Mouse (Mus musculus): ENCODE measurements at regions not wholly inside any gene's neighbourhood (a gene's known extent, or its start where the extent isn't known, plus 50 kb on each side); places are given as distances from the start of the nearest gene placed in this dataset.

DNA sequence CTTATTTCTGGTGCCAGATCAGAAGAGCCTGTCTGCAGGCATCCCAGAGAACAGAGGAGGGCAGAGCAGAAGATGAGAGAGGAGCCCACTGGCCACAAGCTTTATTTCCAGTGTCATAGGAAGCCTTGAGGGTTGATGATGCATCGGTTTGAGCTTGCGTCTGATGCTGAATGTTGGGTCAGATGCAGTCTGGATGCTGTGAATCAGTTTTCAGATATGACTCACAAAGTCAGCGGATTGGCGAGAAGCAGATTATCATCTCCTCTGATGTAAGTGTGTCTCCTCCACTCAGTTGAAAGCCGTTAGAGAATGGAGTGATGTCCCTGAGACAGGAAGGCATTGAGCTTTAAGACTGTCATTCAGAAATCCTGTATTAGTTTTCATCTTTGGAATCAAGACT, 197.3 kb upstream of the Gm6793 start:
- no peak for DNase-seq (ENCODE audit: low read depth, low spot score)

DNA sequence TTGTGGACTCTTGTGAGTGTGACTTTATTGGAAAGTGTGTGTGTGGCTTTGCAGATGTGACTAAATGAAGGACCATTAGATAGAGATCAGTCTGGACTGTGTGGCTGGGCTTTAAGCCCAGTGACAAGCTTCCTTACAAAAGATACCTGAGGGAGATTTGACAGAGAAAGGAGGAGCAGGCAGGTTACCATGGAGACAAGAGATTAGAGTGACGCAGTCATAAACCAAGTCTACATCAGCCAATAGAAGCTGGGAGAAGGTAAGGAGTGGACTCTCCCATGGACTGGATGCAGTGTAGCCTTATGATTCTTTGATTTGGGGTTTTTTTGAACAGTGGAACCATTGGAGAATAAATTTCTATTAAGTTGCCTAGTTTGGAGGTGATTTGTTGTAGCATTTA, 181.6 kb upstream of the Gm6793 start:
- DNase-seq (ENCODE audit: low read depth, low spot score), result no peak

DNA sequence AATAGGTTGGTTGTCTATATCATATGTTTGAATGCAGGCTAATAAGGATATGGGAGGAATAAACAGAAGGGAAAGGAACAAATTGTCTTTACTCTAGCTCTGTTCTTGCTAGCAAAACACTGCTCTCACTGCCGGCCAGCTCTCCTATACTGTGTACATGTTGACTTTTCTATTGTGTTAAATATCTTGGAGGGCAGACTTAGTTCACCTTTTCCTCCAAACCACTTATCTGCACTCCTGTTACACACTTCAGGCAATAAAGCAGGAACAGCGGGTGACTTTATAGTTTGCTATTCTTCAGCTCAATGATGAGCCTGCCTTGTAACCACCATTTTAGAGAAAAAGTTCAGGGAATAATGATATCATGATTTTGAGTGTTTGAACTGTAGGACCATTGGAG, 181.0 kb upstream of the Gm6793 start:
- DNase-seq (ENCODE audit: low read depth, low spot score), result no peak

DNA sequence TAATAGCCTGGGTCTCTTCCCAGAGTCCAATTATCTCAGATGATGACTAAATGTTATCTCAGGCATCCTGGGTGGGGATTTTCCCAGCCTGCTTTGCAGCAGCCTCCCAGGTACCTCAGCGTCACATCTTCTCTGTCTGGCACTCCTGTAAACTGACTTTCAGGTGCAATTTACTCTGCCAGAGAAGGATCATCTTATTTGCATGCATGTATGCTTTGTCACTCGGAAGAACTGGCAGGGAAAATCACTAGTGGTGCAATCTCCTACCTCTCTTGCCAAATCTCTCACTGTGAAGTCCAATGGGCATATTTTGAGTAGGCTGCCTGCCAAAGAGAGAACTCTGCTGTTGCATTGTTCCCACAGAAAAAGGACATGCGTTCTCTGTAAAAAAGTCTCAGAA, 177.0 kb upstream of the Gm6793 start:
- no peak for DNase-seq (ENCODE audit: low read depth, low spot score)

DNA sequence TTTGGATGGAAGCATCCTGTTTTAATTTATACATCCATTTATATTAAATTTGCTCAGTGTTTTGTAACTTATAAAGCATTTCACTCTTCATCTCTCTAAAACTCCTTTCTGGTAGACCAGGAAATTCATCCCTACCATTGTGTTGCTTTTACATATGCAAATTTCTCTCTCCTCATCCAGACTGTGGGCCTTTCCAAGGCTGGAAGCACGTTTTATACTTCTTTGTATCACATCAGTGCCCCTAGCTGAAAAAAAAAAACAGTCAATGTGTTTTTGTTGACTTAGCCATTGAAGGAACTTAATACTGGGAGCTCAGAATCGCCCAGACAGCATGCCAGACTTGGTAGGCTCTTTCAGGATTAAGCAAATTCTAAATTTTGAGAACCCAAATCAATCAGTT, 174.9 kb upstream of the Gm6793 start:
- no peak for DNase-seq (ENCODE audit: low read depth, low spot score)

DNA sequence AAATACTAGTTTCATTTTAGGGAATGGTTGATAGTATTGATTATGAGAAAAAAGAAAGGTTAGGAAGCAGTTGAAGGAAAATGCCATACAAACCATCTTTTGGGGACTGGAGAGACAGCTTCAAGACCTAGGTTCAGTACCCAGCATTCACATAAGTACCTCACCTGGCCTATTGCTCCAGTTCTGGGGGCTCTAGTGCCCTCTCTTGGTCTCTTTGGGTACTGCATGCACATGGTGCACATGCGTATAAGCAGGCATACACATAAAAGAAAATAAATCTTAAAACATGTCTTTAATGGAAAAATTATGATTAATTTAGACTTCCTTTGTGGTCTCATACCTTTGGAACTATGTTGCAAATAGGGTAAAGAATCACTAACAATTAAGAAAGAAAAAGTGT, 155.3 kb upstream of the Gm6793 start:
- no peak for DNase-seq (ENCODE audit: low read depth, low spot score)

DNA sequence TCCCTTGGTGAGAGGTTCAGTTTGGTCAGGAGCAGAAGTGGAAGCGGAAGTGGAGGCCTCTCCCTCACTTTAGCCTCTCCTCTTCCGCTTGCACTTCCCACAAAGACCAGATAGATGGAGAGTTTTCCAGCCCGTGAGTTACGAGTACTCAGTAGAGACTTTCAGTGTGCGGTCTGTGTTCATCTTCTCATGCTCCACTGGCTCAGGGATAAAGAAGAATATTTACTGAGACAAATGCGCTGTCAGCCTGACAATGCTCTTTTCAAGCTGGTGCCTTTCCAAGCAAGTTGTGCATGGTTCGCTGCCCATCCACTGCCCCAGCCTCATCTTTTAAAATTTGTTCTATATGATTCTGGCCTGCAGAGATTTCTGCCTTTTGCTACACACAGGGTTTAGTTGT, 141.8 kb upstream of the Gm6793 start:
- DNase-seq (ENCODE audit: low read depth, low spot score), result no peak

DNA sequence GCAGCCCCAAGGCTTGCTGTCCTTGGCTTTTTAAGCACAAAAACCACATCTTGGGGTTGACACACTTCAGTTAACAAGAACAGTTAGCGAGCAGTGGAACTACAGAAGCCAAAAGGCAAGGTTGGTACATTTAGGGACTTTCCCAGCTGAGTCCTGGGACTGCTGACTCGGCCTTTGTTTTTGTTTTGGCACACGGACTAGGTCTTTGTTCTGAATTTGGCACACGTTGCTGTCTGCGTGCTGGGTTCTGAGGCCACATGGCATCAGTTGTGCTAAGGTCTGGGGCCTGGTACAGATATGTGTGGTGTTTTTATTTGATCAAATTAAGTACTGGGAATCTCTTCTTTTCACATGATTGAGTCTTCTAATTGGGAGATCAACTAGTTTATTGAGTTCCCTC, 124.1 kb upstream of the Gm6793 start:
- DNase-seq (ENCODE audit: low read depth, low spot score), result no peak

DNA sequence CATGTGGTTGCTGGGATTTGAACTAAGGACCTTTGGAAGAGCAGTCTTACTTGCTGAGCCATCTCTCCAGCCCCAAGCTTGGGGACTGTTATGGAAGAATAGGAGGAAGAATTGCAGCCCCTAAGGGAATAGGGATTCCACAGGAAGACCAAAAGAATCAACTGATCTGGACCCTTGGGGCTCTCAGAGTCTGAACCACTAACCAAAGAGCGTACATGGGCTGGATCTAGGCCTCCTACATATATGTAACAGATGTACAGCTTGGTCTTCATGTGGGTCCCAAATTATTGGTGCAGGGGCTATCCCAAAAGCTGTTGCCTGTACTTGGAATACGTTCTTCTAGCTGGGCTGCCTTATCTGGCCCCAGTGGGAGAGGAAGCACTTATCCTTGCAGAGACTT, 115.4 kb upstream of the Gm6793 start:
- DNase-seq (ENCODE audit: low read depth, low spot score), result no peak

DNA sequence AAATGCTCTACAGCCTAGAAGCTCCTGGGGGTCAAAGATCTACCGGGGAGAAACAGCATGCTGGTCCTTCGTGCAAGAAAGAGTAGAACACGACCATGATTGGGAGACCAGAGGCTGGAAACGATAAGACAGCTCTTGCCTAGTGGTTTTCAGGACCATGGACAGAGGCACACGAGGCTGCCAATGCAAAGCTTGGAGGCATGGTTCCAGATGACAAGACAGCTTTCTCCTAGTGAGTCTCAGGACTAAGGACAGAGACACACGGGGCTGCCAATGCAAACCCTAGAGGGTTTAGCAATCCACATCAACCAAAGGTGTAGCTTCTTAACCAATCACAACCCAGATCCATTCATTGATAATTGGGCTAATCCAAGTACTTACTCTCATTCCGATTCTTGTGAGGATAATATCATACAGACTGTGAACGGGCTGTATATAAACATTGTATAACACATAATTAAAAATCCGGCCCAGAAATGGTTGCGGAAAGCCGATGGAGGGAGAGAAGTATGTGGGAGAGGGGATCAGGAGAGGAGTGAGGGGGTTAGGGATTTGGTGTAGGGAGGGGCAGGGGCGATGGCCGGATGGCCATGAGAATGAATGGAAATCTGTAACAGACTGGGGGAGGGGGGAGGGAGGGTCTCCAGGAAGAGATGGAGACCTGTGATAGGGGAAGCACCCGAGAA, 114.1 kb upstream of the Gm6793 start:
- peak; percentile 79 for DNase-seq (ENCODE audit: low read depth, low spot score)

DNA sequence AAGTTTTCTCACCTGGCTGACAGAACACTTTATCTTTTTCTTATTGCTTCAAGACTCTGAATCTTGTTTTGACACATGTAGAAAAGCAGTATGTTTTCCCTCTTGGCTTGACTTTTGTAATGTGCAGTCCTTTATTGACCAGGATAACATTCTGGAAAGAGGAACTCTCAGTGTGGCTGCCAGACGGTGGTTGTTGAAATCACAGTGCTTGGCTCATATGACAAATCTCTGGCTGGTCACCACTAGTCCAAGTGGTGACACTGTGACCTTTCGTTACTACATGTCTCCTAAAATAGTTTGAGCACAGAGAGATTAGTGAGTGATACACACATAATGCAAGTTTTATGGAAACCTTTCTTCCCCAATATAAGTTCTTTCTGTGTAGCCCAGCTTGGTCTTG, 97.1 kb upstream of the Gm6793 start:
- DNase-seq (ENCODE audit: low read depth, low spot score), result no peak

DNA sequence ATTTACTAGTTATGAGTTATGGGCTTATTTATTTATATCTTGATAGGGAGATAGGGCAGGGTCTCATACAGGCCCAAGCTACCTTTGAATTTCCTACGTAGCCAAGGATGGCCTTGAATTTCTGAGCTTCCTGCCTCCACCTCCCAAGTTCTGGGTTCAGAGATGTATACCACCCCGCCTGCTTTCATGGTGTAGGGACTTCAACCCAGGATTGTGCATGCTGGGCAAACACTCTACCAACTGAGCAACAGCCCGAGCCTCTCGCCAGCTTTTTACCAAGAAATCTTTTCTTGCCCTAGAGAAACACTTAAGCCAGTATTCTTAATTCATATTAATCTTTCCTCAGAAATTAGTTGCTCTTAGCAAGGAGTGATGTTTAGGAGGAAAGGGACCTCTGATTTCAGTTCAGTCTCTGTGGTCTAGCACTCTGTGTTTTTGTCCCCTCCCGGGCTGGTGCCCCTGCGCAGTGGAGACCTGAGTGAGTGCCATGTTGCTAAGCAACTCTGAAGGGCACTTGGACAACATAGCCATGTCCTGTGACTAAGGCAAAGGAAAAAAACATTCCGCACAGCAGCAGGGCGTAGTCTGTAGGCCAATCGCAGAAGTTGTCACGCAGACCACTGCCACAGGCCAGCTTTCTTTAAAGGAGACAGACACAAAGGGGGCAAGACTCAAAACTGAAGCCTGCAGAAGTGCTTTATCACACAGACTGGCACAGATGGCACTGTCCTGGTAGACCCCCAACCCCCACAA, 83.2 kb upstream of the Gm6793 start:
- DNase-seq (ENCODE audit: low read depth, low spot score), result no peak

DNA sequence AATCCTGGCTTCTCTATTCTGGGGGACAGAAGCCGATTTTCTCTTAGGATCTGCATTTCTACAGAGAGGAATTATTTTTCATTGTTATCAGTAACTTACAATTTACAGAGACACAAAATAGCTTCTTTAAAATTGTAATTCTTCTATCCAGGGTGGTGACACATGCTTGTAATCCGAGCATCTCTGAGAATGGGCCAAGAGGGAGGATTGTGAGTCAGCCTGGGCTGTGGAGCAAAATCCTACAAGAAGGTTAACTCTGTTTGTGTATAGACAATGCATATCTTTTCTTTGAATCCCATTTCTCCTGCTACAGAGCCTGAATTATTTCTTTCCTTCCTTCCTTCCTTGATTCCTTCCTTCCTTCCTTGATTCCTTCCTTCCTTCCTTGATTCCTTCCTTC, 80.0 kb upstream of the Gm6793 start:
- DNase-seq (ENCODE audit: low read depth, low spot score), result no peak

DNA sequence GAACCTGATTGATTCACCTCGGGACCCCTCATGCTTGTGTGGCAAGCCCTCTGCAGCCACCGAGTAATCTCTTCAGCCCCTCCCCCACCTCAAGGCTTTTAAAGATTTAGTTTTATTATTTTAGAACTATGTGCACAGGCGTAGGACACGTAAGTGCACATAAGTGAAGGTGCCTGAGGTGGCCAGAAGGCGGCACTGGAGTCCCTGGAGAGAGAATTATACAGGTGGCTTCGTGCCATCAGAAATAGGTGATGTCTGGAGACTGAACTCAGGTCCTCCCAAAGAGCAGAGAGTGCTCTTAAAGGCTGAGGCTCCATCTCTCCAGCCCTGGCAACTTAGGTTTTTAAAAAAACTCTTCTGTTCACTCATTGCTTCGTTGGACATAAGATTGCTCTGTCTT, 78.7 kb upstream of the Gm6793 start:
- no peak for DNase-seq (ENCODE audit: low read depth, low spot score)

DNA sequence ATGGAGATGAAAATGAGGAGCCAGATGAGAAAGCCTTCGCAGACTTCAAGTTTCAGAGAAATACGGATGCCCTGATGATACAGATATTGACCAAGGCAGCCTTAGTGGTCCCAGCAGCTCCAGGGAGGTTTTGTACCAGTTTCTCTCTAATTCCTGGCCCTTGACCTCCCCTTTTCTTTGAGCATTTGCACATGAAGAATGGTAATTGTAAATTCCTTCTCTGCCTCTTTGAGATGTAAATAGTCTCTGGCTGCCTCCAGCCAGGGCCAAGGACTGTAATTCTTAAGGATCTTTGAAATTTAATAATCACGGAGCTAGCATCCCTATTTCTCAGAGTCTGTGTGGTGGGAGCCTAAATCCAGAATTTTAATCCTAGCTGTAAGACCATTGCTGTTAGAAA, 78.0 kb upstream of the Gm6793 start:
- no peak for DNase-seq (ENCODE audit: low read depth, low spot score)

DNA sequence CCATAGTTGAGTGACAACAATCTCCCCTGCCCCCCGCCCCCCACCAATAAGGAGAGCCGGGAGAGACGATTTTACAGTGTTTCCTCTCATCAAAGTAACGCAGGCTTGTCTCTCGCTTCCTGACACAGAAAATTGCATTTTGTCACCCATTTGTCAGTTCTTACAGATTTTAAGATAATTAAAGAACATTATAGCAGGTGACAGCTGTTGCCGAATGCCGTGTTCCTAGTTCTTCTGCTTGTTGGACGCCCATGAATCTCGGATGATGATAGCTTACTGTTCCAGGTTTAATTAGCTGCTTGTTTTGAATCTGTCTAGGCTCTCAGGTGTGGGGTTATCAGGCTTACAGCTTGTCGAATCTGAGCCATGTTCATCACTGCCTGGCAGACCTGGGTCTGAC, 63.8 kb upstream of the Gm6793 start:
- DNase-seq (ENCODE audit: low read depth, low spot score), result no peak

DNA sequence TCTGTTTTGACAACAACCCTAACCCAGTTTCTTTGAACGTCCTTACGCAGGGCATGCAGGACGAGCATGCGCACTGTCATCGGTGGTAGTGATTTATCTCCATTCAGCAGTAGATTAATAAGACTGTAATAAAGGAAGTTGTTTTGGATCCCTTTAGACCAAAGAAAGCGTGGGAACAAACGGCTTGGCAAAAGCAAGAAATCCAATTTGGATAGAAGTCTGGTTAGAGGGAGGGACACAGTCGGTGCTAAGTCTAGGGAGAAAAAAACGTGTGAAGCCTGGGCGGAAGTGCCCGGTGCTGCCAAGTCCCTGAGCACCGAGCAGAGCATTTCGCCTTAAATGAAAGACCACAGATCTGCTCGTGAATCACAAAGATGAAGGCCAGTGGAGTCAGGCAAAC, 57.4 kb upstream of the Gm6793 start:
- DNase-seq (ENCODE audit: low read depth, low spot score), result no peak

DNA sequence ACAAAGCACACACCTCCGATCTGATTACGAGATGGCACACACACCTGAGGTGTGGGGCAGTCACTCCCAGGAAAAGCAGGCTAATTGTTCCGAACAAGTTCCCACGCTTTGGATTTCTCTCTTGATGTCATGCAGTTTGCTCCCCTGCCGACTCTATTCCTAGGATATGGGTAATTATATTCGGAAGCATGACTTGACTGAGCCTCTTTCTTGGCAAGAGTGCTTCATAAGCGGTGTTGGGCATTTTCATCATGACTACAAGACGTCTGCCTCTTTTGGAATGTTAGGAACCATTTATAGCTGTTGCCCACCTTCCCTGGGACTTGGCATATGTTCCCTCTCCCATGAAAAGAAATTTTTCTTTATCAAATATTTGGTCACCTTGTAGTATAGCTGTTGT, 55.4 kb upstream of the Gm6793 start:
- DNase-seq (ENCODE audit: low read depth, low spot score), result no peak
